Mouse (Mus musculus): ENCODE results near the gene Cyp26c1. TPM values are rescaled to one million over a fixed set of nuclear protein-coding genes. Genes with fewer than 3 reads are reported as not detected.

Cyp26c1 gene
- polyA plus RNA-seq, 1 experiment from 2014 or later = not detected

DNA sequence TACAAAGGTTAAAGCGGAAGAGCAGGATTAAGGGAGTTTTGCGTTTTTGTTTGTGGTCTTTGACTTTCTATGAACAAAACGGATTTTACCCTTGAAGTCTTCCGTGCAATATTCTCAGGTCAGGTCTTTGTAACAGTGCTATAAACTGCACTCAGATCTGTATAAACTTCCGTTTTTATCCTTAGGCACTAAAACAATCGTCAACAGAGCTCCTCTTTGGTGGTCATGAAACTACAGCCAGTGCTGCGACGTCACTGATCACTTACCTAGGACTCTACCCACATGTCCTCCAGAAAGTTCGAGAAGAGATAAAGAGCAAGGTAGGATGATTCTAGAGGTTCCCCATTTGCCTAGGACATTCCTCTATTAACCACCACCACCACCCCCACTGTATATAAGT lies 14.3 kb downstream of the Cyp26c1 start:
- DNase-seq = no peak
- Histone ChIP-seq H3K4me3 (replicated peaks) (no peak overlapping the region), H3K4me2 (no peak overlapping the region), H3K4me1 (replicated peaks) (peaks cover 36% of the 10 kb centered on the region), H3K36me3 (no peaks in the 10 kb centered on the region), H3K27me3 (peaks cover 94% of the 10 kb centered on the region), H3K27ac (no peak overlapping the region), H3K9me3 (replicated peaks) (no peaks in the 10 kb centered on the region), H3K9ac (no peak overlapping the region)
- ATAC-seq (ENCODE audit: low read depth) = no peak
- WGBS (ENCODE audit: insufficient replicate concordance) = 19% methylated on average over 9 of the region's 9 CpGs

DNA sequence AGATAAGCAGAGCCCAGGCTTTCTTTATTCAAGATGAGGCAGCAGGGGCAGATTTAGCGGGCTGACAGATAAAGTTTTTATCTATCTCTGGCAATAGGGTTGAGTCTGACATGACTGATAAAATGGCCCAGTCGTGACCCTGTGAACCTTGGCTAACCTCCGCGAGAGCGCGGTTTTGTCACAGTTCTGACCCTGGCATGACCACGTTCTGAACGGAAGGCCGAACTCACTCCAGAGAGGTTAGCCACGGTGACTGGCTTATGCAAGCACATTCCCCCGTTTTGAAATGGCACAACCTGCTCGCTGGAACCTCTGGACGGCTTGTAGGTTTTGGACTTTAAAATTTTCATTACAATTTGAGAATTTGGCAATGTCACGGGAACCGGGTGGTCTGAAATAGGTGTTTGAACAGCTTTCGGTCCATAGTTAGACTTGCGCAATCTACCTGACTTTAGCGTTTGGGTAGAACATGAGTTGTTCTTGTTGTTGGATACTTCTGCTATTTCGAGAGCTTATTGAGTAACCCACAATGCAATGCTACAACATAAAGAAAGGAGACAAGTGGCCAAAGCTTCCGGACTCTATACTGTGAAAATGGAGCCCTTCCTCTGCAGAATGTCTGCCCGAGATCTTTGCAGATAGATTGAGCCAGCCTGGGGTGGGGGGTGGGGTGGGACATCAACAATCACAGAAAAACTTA lies 17.1 kb downstream of the Cyp26c1 start:
- no peak overlapping the region for H3K27ac ChIP-seq
- H3K9me3 ChIP-seq (replicated peaks) = no peaks in the 10 kb centered on the region
- ATAC-seq (ENCODE audit: low read depth) (peak; percentile 53; the same call in 1 of the 2 replicates), DNase-seq (no peak)
- no peak overlapping the region for H3K9ac ChIP-seq
- no peaks in the 10 kb centered on the region for H3K36me3 ChIP-seq
- 30% methylated on average over 21 of the region's 21 CpGs for WGBS (ENCODE audit: insufficient replicate concordance)
- peaks cover 76% of the 10 kb centered on the region for H3K27me3 ChIP-seq
- peaks cover 18% of the 10 kb centered on the region for H3K4me1 ChIP-seq (replicated peaks)
- 0 out of 2 replicates have a peak overlapping the region, but pooled peaks have one; percentile 1 for H3K4me2 ChIP-seq
- H3K4me3 ChIP-seq (replicated peaks) = no peak overlapping the region

DNA sequence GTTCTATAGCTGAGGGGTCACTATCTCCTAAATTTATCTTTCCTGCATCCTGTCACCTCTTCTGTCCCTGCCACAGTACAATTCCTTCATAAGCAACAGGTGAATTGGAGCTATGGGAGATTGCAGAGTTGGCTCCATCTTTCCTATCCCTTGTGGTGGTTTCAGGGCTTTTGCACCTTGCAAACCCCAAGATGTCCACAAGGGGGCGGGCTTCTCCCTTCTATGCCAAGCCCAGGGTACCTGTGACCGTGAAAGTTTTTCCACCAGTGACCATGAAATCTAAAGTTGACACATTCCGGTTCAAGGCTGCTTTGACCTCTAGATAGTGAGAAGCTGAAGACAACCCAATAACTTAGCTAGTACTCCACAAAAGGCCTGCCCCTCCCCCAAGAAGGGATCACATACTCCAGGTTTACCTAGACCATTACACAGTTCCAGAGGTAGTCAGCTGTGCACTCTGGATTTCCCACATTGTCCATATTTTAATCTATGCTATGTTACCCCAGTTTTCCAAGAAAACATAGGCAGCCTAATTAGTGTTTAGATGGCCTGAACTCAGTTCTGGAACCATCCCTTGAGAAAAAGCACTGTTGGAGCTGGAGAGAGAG lies 18.6 kb downstream of the Cyp26c1 start:
- H3K36me3 ChIP-seq = no peaks in the 10 kb centered on the region
- peaks cover 6% of the 10 kb centered on the region; the same call in 1 of the 2 replicates for H3K4me1 ChIP-seq (replicated peaks)
- peaks cover 61% of the 10 kb centered on the region for H3K27me3 ChIP-seq
- DNase-seq (peak; percentile 27), ATAC-seq (ENCODE audit: low read depth) (no peak)
- no peaks in the 10 kb centered on the region for H3K9me3 ChIP-seq (replicated peaks)
- no peak overlapping the region for H3K9ac ChIP-seq
- WGBS (ENCODE audit: insufficient replicate concordance) = 0% methylated on average over 3 of the region's 3 CpGs
- H3K27ac ChIP-seq = no peak overlapping the region
- H3K4me3 ChIP-seq (replicated peaks) = no peak overlapping the region
- no peak overlapping the region for H3K4me2 ChIP-seq

DNA sequence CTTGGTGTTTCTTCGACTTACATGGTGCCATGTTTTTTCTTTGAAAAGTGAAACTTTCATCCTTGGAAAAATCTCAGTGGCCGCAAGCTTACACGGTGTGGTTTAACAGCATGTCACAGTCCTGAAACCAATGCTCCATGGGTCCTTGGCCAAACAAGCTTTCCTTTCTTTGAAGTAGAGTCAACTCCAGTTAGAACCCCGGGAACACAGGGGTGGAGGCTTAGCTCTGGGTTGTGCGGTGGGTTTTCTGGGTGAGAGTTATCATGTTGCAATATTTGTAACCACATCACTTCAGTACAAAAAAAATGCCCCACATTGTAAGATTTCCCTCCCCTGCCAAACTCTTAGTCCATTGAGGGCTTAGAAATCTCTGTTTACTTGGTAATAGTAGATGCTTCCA lies 20.3 kb downstream of the Cyp26c1 start:
- 71% methylated on average over 5 of the region's 5 CpGs for WGBS (ENCODE audit: insufficient replicate concordance)

DNA sequence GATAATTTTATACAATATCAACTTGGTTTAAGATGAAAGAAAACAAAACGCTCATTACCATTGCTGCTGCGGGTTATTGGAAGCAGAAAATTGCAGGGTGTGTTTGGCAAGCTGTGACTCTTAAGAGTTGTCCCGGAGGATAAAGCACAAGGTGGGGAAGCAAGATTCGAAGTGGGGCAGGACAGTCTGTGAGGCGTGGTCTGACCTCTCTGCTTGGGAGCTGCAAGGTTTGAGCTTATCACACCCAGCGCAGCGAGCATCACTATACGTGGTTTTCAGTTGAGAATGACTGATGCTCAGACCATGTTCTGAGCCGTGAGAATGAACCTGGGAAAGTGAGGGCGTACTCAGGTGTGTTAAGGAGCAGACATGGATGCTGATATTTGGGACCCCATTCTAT lies 29.3 kb downstream of the Cyp26c1 start:
- 39% methylated on average over 10 of the region's 10 CpGs for WGBS (ENCODE audit: insufficient replicate concordance)
- Histone ChIP-seq H3K9me3 (replicated peaks) (no peaks in the 10 kb centered on the region), H3K4me3 (replicated peaks) (no peak overlapping the region), H3K4me2 (no peak overlapping the region), H3K27ac (no peak overlapping the region), H3K4me1 (replicated peaks) (no peaks in the 10 kb centered on the region), H3K9ac (no peak overlapping the region), H3K36me3 (no peaks in the 10 kb centered on the region), H3K27me3 (no peaks in the 10 kb centered on the region)
- ATAC-seq (ENCODE audit: low read depth) (no peak), DNase-seq (peak; percentile 31)

More for the DNA sequence above, 20.3 kb downstream of the Cyp26c1 start:
- H3K4me1 ChIP-seq (replicated peaks) = 0 out of 2 replicates have a peak, but pooled peaks cover 5% of the 10 kb centered on the region
- H3K4me2 ChIP-seq = no peak overlapping the region
- H3K4me3 ChIP-seq (replicated peaks) = no peak overlapping the region
- H3K9me3 ChIP-seq (replicated peaks) = no peaks in the 10 kb centered on the region
- no peak overlapping the region for H3K27ac ChIP-seq
- DNase-seq (no peak), ATAC-seq (ENCODE audit: low read depth) (no peak)
- peaks cover 44% of the 10 kb centered on the region for H3K27me3 ChIP-seq
- H3K36me3 ChIP-seq = no peaks in the 10 kb centered on the region
- no peak overlapping the region for H3K9ac ChIP-seq

DNA sequence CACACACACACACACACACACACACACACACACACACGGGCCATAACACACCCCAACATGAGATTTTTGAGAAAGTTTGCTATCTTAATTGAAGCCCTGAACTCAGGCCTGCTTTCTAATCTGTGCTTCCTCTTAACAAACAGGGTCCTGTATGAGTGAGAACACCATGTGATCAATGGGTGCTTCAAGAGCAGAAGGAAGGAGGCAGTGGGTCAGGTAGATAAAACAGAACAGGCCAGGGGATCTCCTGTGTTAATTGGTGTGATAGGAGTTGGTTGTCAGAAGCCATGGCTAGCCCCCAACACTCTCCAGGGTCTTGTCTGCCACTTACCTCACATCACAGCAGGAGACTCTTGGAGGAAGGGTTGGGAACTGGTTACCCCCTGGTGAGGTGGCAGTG lies 30.6 kb downstream of the Cyp26c1 start:
- no peaks in the 10 kb centered on the region for H3K9me3 ChIP-seq (replicated peaks)
- no peak overlapping the region for H3K4me3 ChIP-seq (replicated peaks)
- no peak for DNase-seq
- no peak for ATAC-seq (ENCODE audit: low read depth)
- no peak overlapping the region for H3K9ac ChIP-seq
- H3K27ac ChIP-seq = no peak overlapping the region
- H3K27me3 ChIP-seq = no peaks in the 10 kb centered on the region
- H3K4me2 ChIP-seq = no peak overlapping the region
- H3K36me3 ChIP-seq = no peaks in the 10 kb centered on the region
- H3K4me1 ChIP-seq (replicated peaks) = no peaks in the 10 kb centered on the region
- 29% methylated on average over 1 of the region's 1 CpGs for WGBS (ENCODE audit: insufficient replicate concordance)

DNA sequence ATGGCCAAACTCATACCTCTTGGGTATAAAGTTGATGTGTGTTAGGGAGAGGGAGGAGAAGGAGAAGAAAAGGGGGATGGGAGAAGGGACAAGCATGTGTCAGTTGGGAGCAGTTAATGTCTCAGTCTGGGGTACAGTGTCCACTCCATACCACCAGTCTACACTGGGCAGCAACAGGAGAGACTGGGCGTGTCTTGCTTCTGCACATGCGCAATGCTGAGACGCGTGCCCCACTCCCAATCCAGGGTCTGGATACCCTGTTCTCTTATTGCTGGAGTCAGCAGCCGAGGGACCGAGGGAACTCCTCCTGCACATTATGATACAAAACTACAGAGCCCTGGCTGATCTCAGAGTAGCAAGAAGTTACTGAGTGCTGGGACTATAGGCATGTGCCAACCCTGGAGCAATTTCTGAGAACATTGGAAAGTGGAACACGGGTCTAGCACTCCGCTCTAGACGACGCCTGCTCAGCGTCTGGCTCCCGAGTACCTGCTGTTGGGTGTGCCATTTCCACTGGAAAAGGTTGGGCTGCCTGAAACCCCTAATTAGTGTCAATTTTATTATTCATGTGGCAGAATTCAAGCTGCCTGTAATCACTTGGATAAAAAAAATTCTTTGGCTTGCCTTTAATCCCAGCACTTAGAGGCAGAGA lies 31.3 kb downstream of the Cyp26c1 start:
- no peaks in the 10 kb centered on the region for H3K4me1 ChIP-seq (replicated peaks)
- no peak overlapping the region for H3K4me2 ChIP-seq
- no peaks in the 10 kb centered on the region for H3K9me3 ChIP-seq (replicated peaks)
- DNase-seq (no peak), ATAC-seq (ENCODE audit: low read depth) (no peak)
- 75% methylated on average over 12 of the region's 12 CpGs for WGBS (ENCODE audit: insufficient replicate concordance)
- no peak overlapping the region for H3K27ac ChIP-seq
- no peak overlapping the region for H3K4me3 ChIP-seq (replicated peaks)
- H3K27me3 ChIP-seq = no peaks in the 10 kb centered on the region
- no peak overlapping the region for H3K9ac ChIP-seq
- H3K36me3 ChIP-seq = no peaks in the 10 kb centered on the region

DNA sequence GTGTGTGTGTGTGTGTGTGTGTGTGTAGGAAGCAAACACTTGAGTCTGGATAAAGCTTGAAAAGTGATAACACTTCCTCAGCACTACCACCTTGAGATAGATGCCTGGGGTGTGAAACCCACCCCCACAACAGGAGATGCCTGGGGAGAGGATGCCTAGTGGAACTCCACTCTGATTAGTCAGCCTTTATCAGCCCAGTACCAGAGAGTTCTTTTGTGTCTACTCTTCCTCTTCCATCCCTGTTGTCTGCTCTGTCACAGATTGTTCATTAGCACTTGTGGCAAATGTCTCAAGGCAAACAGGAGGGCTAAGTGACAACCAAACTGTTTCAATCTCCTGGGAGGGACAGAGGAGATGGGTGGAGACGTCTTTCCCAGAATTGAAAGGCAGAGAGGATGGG lies 33.8 kb downstream of the Cyp26c1 start:
- no peak overlapping the region for H3K27ac ChIP-seq
- H3K4me2 ChIP-seq = no peak overlapping the region
- no peak overlapping the region for H3K4me3 ChIP-seq (replicated peaks)
- H3K9ac ChIP-seq = no peak overlapping the region
- ATAC-seq (ENCODE audit: low read depth) (no peak), DNase-seq (no peak)
- no peaks in the 10 kb centered on the region for H3K4me1 ChIP-seq (replicated peaks)
- H3K9me3 ChIP-seq (replicated peaks) = no peaks in the 10 kb centered on the region
- H3K27me3 ChIP-seq = no peaks in the 10 kb centered on the region
- WGBS (ENCODE audit: insufficient replicate concordance) = 6% methylated on average over 1 of the region's 1 CpGs
- no peaks in the 10 kb centered on the region for H3K36me3 ChIP-seq

DNA sequence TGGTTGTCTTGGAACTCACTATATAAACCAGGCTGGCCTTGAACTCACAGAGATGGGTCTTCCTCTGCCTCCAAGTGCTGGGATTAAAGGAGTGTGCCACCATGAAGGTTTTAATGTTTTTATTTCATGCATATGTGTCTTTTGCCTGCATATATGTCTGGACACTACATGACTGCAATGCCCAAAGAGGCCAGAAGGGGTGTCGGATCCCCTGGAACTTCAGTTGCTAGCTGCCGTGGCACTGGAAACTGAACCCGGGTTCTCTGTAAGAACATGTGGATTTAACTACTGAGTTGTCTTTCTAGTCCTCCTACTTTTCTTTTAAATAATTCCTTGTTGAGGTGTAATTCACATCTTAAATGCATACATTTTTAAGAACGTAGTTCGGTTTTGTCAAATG lies 39.2 kb downstream of the Cyp26c1 start:
- ATAC-seq (ENCODE audit: low read depth) (no peak), DNase-seq (no peak)
- H3K27me3 ChIP-seq = no peaks in the 10 kb centered on the region
- H3K4me2 ChIP-seq = no peak overlapping the region
- no peaks in the 10 kb centered on the region for H3K36me3 ChIP-seq
- H3K9me3 ChIP-seq (replicated peaks) = no peaks in the 10 kb centered on the region
- no peak overlapping the region for H3K4me3 ChIP-seq (replicated peaks)
- H3K27ac ChIP-seq = no peak overlapping the region
- no peak overlapping the region for H3K9ac ChIP-seq
- 84% methylated on average over 5 of the region's 5 CpGs for WGBS (ENCODE audit: insufficient replicate concordance)
- H3K4me1 ChIP-seq (replicated peaks) = no peaks in the 10 kb centered on the region

DNA sequence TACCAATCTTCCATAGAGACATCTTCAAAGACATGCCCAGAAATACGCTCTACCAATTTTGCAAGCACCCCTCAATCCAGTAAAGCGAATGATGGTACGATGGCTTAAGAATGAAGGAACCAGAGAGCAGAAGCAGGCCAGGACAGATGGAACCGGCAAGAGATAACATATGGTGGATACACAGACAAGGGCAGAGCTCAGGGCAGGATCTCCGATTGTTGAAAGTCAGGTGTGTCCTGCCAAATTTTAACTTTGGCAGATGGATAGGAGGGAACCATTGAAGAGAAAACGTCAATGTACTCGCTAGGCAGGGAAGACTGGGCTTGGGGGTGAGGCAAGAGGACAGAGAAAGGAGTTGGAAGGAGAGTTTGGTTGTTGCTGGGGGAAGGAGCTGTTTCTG lies 41.2 kb downstream of the Cyp26c1 start:
- H3K36me3 ChIP-seq = no peaks in the 10 kb centered on the region
- H3K27me3 ChIP-seq = no peaks in the 10 kb centered on the region
- WGBS (ENCODE audit: insufficient replicate concordance) = 77% methylated on average over 7 of the region's 7 CpGs
- no peaks in the 10 kb centered on the region for H3K9me3 ChIP-seq (replicated peaks)
- no peak overlapping the region for H3K4me2 ChIP-seq
- DNase-seq (no peak), ATAC-seq (ENCODE audit: low read depth) (no peak)
- H3K9ac ChIP-seq = no peak overlapping the region
- no peak overlapping the region for H3K4me3 ChIP-seq (replicated peaks)
- no peaks in the 10 kb centered on the region for H3K4me1 ChIP-seq (replicated peaks)
- no peak overlapping the region for H3K27ac ChIP-seq

DNA sequence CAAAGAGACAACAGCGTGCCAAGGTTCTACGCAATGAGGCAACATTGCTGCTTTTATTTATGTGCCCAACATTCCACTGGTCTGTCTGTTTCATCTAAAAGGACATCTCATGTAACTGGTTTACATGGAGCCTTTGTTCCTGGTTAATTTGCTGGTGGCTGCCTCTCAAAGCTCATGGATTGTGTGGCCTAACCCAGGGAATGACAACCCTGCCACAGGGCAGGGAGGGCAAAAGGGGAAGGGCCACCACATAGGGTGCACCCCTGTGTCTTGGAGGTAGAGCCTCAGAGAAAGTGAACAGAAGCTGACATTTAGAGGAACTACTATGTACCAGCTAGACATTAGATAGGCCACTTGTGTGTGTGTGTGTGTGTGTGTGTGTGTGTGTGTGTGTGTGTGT lies 42.0 kb downstream of the Cyp26c1 start:
- Histone ChIP-seq H3K9me3 (replicated peaks) (no peaks in the 10 kb centered on the region), H3K27ac (no peak overlapping the region), H3K4me1 (replicated peaks) (no peaks in the 10 kb centered on the region), H3K36me3 (no peaks in the 10 kb centered on the region), H3K27me3 (no peaks in the 10 kb centered on the region), H3K4me3 (replicated peaks) (no peak overlapping the region), H3K4me2 (no peak overlapping the region), H3K9ac (no peak overlapping the region)
- DNase-seq (no peak), ATAC-seq (ENCODE audit: low read depth) (no peak)
- WGBS (ENCODE audit: insufficient replicate concordance) = 78% methylated on average over 2 of the region's 2 CpGs

Measured in liver, embryonic 13.5 days (tissue).